Mouse (Mus musculus): ENCODE data around the gene 6330409D20Rik. TPM values are rescaled to one million over a fixed set of nuclear protein-coding genes. Genes with fewer than 3 reads are reported as not detected.

The 6330409D20Rik gene
- polyA plus RNA-seq, 1 experiment: 0.20 TPM

DNA sequence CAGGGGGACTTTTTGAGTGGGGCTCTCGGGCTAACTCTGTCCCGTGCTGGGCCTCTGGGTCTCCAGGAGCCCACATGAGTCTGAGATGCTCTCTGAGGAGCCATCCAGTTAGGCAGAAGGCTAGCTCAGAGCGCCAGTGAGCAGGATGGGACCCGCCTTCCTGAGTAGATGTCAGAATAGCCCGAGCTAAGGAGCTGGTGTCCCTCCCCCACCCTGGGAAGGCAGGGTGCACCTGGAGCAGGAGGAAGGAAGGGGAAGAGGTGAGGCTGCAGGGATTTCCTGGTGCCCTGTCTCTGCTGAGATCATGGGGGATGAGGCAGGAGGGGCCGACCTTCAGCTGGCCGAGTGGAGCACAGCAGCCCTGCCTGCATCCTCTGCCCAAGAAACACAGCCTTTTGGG, 12.4 kb downstream of the 6330409D20Rik start:
- Histone ChIP-seq H3K36me3 (ENCODE audit: control insufficient read depth, insufficient read depth, low read length) (peaks cover 6% of the 10 kb centered on the region), H3K27ac (ENCODE audit: control insufficient read depth, insufficient read depth, low read length) (no peak overlapping the region), H3K27me3 (ENCODE audit: control insufficient read depth, insufficient read depth, low read length) (no peaks in the 10 kb centered on the region), H3K4me3 (ENCODE audit: control insufficient read depth, insufficient read depth, low read length) (no peak overlapping the region), H3K4me1 (replicated peaks; ENCODE audit: control insufficient read depth, insufficient read depth, low read length) (peaks cover 34% of the 10 kb centered on the region)
- no peak for TF ChIP-seq POLR2A (IDR thresholded peaks at IDR 0.05; ENCODE audit: control insufficient read depth, extremely low read depth, insufficient read depth, low read length, poor library complexity)
- TF ChIP-seq CTCF (IDR thresholded peaks at IDR 0.05; ENCODE audit: borderline replicate concordance, control insufficient read depth, extremely low read depth, insufficient read depth, low read length, poor library complexity): no peak
- WGBS: 34% methylated on average over 7 of the region's 7 CpGs
- DNase-seq: no peak

DNA sequence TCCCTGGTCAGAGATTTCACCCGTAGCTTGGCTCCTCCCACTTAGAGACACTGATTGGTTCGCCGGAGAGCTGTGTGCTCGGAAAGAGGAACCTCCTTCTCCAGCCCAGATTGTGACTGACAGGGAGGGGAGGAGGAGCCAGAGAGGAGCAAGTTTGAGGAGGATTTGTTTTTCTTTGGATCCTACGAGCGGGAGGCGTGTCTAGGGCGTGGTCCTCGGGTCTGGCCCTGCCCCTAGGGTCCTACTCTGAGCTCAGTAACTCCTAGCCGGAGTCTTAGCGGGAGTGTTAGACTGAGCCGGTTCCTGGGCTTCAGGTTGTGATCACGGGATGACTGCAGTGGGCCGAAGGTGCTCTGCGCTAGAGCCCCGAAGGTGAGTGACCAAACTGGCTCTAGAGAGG, 13.4 kb downstream of the 6330409D20Rik start:
- WGBS: 8% methylated on average over 16 of the region's 16 CpGs
- H3K27ac ChIP-seq (ENCODE audit: control insufficient read depth, insufficient read depth, low read length): no peak overlapping the region
- TF ChIP-seq POLR2A (IDR thresholded peaks at IDR 0.05; ENCODE audit: control insufficient read depth, extremely low read depth, insufficient read depth, low read length, poor library complexity) (0 out of 2 replicates have a peak, but pooled peaks have one; percentile 29), CTCF (IDR thresholded peaks at IDR 0.05; ENCODE audit: borderline replicate concordance, control insufficient read depth, extremely low read depth, insufficient read depth, low read length, poor library complexity) (no peak)

DNA sequence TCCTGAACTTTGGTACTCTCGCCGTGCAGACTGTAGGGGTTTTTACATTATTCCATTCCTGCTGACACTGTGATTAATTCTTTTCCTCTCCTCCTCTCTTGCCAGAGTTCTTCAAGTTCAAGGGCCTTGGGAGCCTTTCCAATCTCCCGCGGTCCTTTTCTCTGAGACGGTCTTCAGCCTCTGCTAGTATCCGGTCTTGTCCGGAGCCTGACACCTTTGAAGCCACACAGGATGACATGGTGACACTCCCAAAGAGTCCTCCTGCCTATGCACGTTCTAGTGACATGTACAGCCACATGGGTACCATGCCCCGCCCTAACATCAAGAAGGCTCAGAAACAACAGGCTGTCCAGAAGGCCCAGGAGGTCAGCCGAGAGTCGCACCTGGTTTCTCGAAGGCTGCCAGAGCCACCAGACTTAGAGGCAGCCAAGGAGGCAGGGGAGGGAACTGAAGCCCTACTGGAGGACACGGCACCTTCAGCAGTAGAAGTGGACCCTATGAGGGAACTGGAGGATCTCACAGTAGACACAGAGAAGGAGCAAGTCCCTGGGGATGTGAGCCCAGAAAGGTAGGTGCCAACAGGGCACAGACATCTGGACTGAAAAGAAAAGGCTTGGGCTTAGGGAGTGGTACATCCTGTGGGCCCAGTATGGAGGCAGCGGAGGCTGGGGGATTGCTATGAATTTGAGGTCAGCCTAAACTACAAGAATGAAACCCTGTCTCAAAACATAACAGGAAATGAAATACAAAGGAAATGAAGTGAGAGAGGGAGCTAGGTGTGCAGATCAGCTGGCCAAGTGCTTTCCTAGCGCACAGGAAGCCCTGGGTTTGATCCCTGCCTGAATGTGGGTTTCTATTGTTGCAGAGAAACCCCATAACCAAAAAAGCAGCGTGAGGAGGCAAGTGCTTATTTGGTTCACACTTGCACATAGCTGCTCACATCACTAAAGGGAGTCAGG, 15.7 kb downstream of the 6330409D20Rik start:
- WGBS: 70% methylated on average over 16 of the region's 16 CpGs
- peaks cover 59% of the 10 kb centered on the region for H3K4me1 ChIP-seq (replicated peaks; ENCODE audit: control insufficient read depth, insufficient read depth, low read length)
- H3K36me3 ChIP-seq (ENCODE audit: control insufficient read depth, insufficient read depth, low read length): peaks cover 6% of the 10 kb centered on the region
- TF ChIP-seq CTCF (IDR thresholded peaks at IDR 0.05; ENCODE audit: borderline replicate concordance, control insufficient read depth, extremely low read depth, insufficient read depth, low read length, poor library complexity): no peak
- no peak for TF ChIP-seq POLR2A (IDR thresholded peaks at IDR 0.05; ENCODE audit: control insufficient read depth, extremely low read depth, insufficient read depth, low read length, poor library complexity)
- no peak overlapping the region for H3K4me3 ChIP-seq (ENCODE audit: control insufficient read depth, insufficient read depth, low read length)
- H3K27ac ChIP-seq (ENCODE audit: control insufficient read depth, insufficient read depth, low read length): peak overlapping the region; percentile 97
- peak; percentile 54 for DNase-seq
- H3K27me3 ChIP-seq (ENCODE audit: control insufficient read depth, insufficient read depth, low read length): no peaks in the 10 kb centered on the region

More for the DNA sequence above, 13.4 kb downstream of the 6330409D20Rik start:
- peak; percentile 74 for DNase-seq
- H3K27me3 ChIP-seq (ENCODE audit: control insufficient read depth, insufficient read depth, low read length): no peaks in the 10 kb centered on the region
- H3K36me3 ChIP-seq (ENCODE audit: control insufficient read depth, insufficient read depth, low read length): peaks cover 6% of the 10 kb centered on the region
- peaks cover 39% of the 10 kb centered on the region for H3K4me1 ChIP-seq (replicated peaks; ENCODE audit: control insufficient read depth, insufficient read depth, low read length)
- peak overlapping the region; percentile 25 for H3K4me3 ChIP-seq (ENCODE audit: control insufficient read depth, insufficient read depth, low read length)

DNA sequence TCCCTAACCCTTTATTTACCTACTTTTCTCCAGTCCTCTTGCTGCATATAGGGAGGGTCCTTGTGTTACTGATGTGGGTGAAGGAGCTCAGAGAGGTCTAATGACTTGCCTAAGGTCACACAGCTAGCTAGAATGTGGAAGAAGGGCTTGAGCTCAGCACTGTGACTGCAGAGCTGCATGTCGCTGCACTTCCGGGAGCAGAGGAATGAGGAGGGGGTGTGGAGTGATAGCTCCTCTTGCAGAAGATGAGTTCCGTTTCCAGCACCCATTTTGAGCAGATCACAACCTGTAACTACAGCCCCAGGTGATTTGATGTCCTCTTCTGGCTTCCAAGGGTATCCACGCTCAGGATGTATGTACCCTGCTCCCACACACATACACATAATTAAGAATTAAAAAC, 16.7 kb downstream of the 6330409D20Rik start:
- no peak for TF ChIP-seq CTCF (IDR thresholded peaks at IDR 0.05; ENCODE audit: borderline replicate concordance, control insufficient read depth, extremely low read depth, insufficient read depth, low read length, poor library complexity)
- TF ChIP-seq POLR2A (IDR thresholded peaks at IDR 0.05; ENCODE audit: control insufficient read depth, extremely low read depth, insufficient read depth, low read length, poor library complexity): no peak
- WGBS: 94% methylated on average over 4 of the region's 4 CpGs
- DNase-seq: no peak
- no peak overlapping the region for H3K4me3 ChIP-seq (ENCODE audit: control insufficient read depth, insufficient read depth, low read length)
- H3K27me3 ChIP-seq (ENCODE audit: control insufficient read depth, insufficient read depth, low read length): no peaks in the 10 kb centered on the region
- peaks cover 69% of the 10 kb centered on the region for H3K4me1 ChIP-seq (replicated peaks; ENCODE audit: control insufficient read depth, insufficient read depth, low read length)
- peaks cover 6% of the 10 kb centered on the region for H3K36me3 ChIP-seq (ENCODE audit: control insufficient read depth, insufficient read depth, low read length)
- H3K27ac ChIP-seq (ENCODE audit: control insufficient read depth, insufficient read depth, low read length): peak overlapping the region; percentile 13; the same call in 1 of the 2 replicates

DNA sequence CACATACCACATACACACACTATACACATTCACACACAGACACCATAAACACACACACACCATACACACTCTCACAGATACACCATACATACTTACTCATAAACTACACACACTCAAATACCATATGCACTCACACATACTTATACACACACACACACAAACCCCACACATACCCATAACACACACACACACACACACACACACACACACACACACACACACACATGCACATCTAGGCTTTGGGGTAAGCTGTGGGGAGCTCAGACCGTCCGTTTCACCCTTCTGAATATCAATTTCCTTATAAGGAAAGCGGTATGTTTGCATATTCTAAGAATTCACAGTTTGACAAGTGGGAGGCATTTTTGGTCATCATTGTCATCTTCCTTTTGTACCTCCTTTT, 18.2 kb downstream of the 6330409D20Rik start:
- Histone ChIP-seq H3K36me3 (ENCODE audit: control insufficient read depth, insufficient read depth, low read length) (peaks cover 6% of the 10 kb centered on the region), H3K4me3 (ENCODE audit: control insufficient read depth, insufficient read depth, low read length) (peak overlapping the region; percentile 46), H3K27me3 (ENCODE audit: control insufficient read depth, insufficient read depth, low read length) (no peaks in the 10 kb centered on the region), H3K27ac (ENCODE audit: control insufficient read depth, insufficient read depth, low read length) (no peak overlapping the region; the same call in 1 of the 2 replicates), H3K4me1 (replicated peaks; ENCODE audit: control insufficient read depth, insufficient read depth, low read length) (peaks cover 64% of the 10 kb centered on the region)
- WGBS: 24% methylated on average over 3 of the region's 3 CpGs
- TF ChIP-seq CTCF (IDR thresholded peaks at IDR 0.05; ENCODE audit: borderline replicate concordance, control insufficient read depth, extremely low read depth, insufficient read depth, low read length, poor library complexity): no peak
- no peak for TF ChIP-seq POLR2A (IDR thresholded peaks at IDR 0.05; ENCODE audit: control insufficient read depth, extremely low read depth, insufficient read depth, low read length, poor library complexity)
- DNase-seq: no peak

DNA sequence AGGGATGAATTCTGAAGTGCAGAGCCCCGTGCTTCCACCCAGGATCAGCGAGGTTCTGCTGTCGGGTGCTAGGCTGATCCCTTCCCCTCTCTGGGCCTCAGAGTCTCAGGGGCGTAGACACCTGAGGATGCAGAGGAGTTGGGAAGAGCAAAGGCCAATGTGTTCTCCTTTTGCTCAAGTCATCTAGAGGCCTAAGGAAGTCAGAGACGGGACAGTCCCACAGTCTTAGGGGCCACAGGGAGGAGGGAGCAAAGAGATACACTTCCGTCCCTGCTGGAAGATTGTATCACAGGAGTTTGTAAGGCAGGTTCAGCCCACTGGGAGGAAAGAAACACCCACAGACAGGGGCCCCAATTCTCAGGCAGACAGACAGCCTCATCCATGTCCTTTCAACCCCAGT, 18.8 kb downstream of the 6330409D20Rik start:
- Histone ChIP-seq H3K36me3 (ENCODE audit: control insufficient read depth, insufficient read depth, low read length) (peaks cover 6% of the 10 kb centered on the region), H3K27me3 (ENCODE audit: control insufficient read depth, insufficient read depth, low read length) (no peaks in the 10 kb centered on the region), H3K4me1 (replicated peaks; ENCODE audit: control insufficient read depth, insufficient read depth, low read length) (peaks cover 61% of the 10 kb centered on the region), H3K27ac (ENCODE audit: control insufficient read depth, insufficient read depth, low read length) (peak overlapping the region; percentile 79), H3K4me3 (ENCODE audit: control insufficient read depth, insufficient read depth, low read length) (peak overlapping the region; percentile 46)
- TF ChIP-seq CTCF (IDR thresholded peaks at IDR 0.05; ENCODE audit: borderline replicate concordance, control insufficient read depth, extremely low read depth, insufficient read depth, low read length, poor library complexity) (no peak), POLR2A (IDR thresholded peaks at IDR 0.05; ENCODE audit: control insufficient read depth, extremely low read depth, insufficient read depth, low read length, poor library complexity) (no peak)
- 14% methylated on average over 6 of the region's 6 CpGs for WGBS
- DNase-seq: peak; percentile 43
